Mouse (Mus musculus) left cerebral cortex, postnatal 25 days (tissue): ENCODE measurements around the gene Ret. TPM values are rescaled to one million over a fixed set of nuclear protein-coding genes. Genes with fewer than 3 reads are reported as not detected.
A peak's percentile ranks its signal among the peaks of the same experiment; 100 is the strongest.

Source experiments
- DNase-seq, 2 experiments: peaks; one replicate each; pipeline ENCODE4 v3.0.0; 2022; ENCODE audit warnings: low spot score in 2 of 2, mixed read lengths in 1 of 2
- intact Hi-C: fragments of 180-260 bp; cut with DNase I; formaldehyde crosslinking; loops from one replicate; pipeline ENCODE4 v1.15.1; 2025
- total RNA-seq, 2 experiments: library from RNA; stranded (reverse); gene quantifications; 2 replicates each; pipeline ENCODE4 v1.2.3; 2021

The Ret gene
- total RNA-seq, 2 experiments from 2014 or later: 4.1 TPM

DNA sequence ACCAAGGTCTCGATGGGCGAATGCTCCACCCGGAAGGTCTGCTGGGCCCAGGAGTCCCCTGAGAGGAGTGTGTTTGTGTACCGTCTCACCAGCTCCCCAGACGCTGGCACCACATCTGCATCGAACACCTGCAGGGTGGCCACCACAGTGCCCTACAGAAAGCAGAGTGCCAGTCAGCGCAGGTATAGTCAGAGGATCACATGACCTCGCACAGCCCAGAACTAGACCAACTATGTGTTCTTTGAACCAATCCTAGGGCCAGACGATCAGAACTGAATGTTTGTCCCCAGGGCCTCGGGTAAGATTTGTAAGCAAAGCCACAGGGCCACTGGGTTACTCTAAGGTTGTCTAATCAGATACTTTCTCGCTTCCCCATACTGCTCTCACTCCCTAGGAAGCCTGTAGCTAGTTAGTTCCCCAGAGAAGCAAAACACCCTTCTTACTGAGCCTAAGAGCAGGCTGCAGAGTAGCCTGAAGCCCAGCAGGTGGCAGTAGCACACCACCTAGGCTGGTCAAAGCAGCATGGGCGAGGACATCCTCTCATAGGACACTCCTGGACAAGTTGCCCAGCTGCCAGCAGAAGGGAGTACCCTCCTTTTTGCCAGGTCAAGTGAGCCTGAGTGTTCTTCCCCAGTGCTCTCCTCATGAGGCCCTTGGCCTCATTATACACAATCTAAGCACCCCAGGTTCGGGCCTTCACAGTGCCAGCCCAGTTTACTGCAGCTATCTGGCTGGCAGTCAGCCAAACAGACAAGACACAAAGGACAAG lies 18.0 kb downstream of the Ret start:
- intact Hi-C loops: loop anchor here (1.0 kb wide), 1 partner anchor 200 kb away; no protein-coding TSS in a partner anchor

GRCm38 (mm10) chr6:118173975-118174328 lies 23.6 kb downstream of the Ret start:
- DNase-seq: no peak
- intact Hi-C loops: no loop called here

More for the DNA sequence above, 18.0 kb downstream of the Ret start:
- DNase-seq: peak; percentile 75 to 80

DNA sequence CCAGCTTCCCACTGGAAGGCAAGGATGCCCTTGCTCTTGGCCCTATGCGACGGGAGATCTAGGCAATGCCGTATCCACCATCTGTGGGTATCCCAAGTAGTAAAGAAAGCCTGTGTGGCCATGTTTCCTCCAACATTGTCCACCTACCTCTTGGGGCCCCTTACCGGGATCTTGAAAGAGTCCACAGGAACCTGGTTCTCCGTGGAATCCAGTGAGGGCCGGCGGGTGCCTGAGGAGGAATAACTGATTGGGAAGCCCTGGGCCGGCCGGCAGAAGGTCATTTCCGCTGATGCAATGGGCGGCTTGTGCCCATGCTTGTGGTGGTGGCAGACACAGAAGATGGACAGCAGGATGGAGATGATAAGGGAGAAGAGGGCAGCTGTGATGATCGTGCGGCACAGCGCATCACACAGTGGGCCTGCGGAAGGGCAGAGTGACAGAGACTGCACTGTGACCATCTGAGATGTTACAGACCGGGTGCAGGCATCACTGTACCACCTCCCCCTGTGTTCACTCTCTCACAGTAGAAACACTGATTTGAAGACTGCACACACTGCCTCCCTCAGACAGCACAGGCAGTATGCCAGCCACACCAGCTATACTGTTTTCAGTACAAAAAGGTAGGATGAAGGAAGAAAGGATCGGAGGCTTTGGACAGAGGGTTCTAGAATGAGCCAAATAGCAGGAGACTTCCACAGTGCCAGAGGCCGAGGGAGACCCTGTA lies 24.1 kb downstream of the Ret start:
- intact Hi-C loops: no loop called here
- DNase-seq: peak; percentile 31 to 70

- DNase-seq: no peak
- intact Hi-C loops: no loop called here
These were observed 26.1 kb downstream of the Ret start for GRCm38 (mm10) chr6:118171386-118171785.

DNA sequence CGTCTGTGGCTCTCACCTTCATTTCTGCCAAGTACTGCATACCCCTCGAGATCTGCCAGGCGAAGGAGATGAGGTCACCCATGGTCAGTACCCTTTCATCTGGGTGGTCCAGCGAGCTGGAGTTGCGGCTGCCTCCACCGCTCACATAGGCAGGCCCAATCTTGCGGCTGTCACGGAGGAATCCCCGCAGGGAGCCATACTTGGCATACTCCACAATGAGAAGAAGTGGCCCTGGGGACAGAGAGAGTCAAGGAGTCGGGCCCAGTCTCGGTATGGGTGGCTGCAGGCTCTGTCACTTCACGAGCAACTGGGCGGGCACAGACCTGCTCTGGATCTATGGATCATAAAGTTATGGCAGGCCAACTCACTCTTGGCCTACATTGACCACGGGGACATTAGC lies 29.4 kb downstream of the Ret start:
- intact Hi-C loops: no loop called here
- DNase-seq: no peak

- no peak for DNase-seq
- intact Hi-C loops: no loop called here
These were observed 30.5 kb downstream of the Ret start for GRCm38 (mm10) chr6:118167013-118167412.

- intact Hi-C loops: no loop called here
These were observed 32.0 kb downstream of the Ret start for GRCm38 (mm10) chr6:118165516-118165915.

DNA sequence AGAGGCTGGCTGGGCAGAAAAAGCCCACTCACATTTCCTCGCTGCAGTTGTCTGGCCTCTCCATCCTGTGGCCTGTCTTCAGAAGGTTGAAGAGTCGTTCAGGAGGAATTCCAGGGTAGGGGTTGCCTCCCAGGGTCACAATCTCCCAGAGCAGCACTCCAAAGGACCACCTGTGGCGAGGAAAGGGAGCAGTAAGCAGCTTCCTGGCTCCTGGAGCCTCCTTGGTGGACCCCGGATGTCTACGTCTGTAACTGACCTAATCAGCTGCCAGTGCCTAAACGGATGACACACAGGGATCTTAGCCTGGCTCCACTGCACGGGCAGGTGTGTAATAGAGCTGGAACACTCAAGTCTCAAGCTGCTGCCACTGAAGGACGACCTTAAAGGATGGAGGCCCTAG lies 32.8 kb downstream of the Ret start:
- no peak for DNase-seq
- intact Hi-C loops: no loop called here

More at GRCm38 (mm10) chr6:118165516-118165915, 32.0 kb downstream of the Ret start:
- no peak for DNase-seq

DNA sequence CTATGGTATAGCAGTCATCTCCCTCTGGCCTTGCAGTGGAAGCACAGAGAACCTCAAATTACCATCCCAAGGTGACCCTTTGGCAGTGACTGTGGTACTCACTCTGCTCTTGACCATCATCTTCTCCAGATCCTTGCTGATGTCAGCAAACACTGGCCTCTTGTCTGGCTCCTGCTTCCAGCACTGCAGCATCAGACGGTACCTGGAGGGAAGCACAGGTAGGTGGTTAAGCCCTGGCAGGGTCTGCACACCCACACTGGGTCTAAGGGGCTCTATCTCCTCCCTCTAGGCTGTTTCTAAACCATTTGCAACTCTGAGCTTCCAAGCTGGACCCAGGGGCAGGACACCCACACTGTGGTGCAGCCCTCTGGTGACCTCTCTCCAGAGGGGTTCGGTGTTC lies 34.4 kb downstream of the Ret start:
- intact Hi-C loops: no loop called here
- DNase-seq: no peak

DNA sequence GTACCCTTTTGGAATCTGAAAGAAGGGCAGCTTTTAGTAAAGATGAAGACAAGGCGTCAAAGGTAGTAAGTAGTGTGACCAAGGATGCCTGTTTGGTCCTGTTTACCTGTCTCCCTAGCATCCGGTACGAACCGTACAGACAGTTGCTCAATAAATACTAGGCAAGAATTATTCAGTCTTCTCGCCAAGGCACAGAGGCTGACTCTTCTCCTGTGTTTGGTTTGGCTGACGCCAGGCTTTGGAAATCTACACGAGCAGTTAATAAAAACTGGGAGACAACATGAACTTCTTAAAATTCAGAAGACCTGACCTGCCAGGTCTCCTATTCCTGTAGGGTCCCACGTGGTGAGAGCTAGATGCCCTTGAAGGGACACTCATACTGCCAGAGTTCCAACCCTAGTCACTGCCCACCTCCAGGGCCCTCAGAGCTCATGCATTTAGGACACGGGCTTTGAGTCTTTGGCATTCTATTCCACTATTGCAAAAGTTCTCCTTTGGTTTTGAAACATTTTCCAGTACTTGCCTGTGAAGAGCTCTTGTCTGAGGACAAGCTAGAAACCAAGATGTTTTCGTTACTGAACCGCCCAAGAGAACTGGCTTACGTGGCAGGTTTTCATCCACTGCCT lies 34.9 kb downstream of the Ret start:
- no peak for DNase-seq
- intact Hi-C loops: no loop called here

DNA sequence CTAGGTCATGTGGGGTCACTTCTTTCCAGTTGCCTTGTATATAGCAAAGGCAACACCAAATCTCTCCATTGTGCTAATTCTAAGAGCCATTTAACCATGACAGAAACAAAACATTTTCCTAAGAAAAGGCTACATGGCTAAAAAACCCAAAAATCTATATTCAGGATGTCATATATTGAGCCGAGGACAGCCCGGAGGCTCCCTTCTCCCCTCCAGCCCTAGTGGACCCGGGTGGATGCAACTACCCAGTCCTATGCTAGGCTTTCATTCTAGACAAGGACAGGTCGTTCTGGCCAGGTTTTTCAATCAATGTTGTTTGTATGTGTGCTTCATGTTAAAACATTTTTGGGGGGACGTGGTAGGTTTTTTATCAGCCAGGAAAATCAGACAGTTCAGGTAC lies 44.4 kb downstream of the Ret start:
- intact Hi-C loops: no loop called here
- DNase-seq: no peak

DNA sequence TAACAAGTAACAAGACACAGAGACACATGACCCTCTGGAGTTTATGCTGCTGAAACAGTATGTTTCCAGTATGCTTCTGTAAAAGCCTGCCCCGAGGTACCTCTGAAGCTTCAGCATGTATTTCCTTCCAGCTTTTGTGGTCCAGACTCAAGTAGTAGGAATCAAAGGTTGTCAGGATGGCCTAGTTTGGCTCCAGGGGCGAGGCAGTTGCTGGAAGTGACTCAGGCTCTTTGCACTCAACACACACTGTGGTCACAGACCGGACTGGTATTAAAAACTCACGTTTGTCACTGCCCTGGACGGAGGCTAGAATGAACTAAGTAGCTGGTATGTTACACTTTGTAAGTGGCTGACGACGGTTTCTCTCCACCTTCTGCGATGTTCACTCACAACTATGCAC lies 46.5 kb downstream of the Ret start:
- DNase-seq: no peak
- intact Hi-C loops: no loop called here

DNA sequence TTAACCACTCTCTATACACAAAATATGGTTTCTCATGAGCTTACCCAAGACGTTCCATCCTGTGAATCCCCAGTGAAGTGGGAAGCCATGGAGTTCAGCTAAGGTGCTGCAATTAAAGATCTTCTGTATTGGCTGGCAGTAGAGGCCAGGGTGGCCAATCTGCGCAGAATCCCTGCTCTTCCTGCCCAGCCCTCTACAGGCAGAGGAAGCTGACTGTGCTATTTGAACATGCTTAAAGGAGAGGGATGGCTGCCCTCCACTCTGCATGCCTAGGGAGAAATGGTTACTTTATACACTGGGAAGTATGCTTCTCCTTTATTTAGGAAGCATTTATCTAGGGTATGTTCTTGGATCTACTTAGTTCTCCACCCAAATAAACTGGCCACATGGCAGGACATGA lies 47.0 kb downstream of the Ret start:
- intact Hi-C loops: no loop called here
- no peak for DNase-seq

DNA sequence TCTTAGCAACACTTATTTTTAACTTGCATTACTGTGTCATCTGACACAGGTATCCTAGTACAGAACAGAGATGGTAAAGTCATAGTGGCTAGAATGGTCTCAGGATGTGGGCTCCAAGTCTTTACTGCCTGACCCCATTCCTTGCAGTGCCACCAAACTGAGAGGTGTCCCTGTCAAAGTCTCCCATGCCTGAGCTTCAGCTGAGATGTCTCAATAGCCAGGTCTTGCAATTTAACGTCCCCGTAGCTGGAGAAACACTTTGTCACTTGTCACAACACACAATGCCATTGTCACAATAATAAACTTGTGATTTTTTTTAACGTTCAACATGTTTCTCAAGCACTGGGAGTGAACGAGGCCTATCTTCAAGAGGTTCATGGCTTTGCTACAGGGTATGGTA lies 47.4 kb downstream of the Ret start:
- intact Hi-C loops: no loop called here
- no peak for DNase-seq

DNA sequence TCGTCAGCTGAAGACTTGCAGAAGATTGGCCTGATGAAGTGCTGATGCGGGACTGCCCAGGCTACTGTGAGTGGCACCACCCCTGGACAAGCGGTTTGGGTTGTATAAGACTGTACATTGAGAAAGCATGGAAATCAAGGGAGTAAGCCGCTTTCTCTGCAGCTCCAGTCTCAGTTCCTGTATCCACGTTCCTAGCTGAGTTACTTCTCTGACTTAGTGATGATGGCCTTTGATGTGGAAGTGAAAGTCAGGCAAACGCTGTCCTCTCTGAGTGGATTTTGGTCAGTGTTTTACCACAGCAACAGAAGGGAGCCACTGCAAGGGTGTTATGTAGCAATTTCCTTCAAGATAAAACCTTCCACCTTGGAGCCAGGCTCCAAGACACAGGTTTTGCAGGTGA lies 56.6 kb downstream of the Ret start:
- intact Hi-C loops: no loop called here
- DNase-seq: no peak

- DNase-seq: peak; percentile 91 to 93
- intact Hi-C loops: no loop called here
These were observed 58.5 kb downstream of the Ret start, which contains the start of gene Csgalnact2 for GRCm38 (mm10) chr6:118138731-118139709. TSS of gene Csgalnact2 (minus strand) at chr6:118139140.

GRCm38 (mm10) chr6:118137148-118137547 lies 60.4 kb downstream of the Ret start:
- DNase-seq: no peak
- intact Hi-C loops: no loop called here

DNA sequence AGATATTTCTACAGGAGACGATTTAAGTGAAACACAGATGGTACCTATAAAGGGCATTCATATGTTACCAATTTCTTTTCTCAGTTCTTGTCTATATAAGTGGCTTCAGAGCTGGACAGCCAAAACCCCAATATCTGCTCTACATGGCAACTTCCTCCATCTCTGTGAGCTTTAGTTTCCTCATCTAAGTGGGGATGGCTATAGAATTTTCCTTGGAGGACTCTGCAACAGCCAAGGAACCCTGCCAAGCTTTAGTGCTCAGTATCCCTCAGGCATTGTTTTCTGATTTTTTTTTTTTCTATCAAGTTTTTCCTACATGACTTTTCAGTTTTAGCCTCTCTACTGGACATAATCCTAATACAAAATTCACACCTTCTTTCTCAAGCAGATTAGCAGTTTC lies 63.1 kb downstream of the Ret start:
- no peak for DNase-seq
- intact Hi-C loops: no loop called here

- no peak for DNase-seq
- intact Hi-C loops: no loop called here
These were observed 67.5 kb downstream of the Ret start for GRCm38 (mm10) chr6:118130022-118130421.
